Mouse (Mus musculus): ENCODE data around the gene Bloc1s6. TPM values are rescaled to one million over a fixed set of nuclear protein-coding genes. Genes with fewer than 3 reads are reported as not detected.

Bloc1s6 gene
- polyA plus RNA-seq, 1 experiment from 2014 or later: 32.2 TPM

DNA sequence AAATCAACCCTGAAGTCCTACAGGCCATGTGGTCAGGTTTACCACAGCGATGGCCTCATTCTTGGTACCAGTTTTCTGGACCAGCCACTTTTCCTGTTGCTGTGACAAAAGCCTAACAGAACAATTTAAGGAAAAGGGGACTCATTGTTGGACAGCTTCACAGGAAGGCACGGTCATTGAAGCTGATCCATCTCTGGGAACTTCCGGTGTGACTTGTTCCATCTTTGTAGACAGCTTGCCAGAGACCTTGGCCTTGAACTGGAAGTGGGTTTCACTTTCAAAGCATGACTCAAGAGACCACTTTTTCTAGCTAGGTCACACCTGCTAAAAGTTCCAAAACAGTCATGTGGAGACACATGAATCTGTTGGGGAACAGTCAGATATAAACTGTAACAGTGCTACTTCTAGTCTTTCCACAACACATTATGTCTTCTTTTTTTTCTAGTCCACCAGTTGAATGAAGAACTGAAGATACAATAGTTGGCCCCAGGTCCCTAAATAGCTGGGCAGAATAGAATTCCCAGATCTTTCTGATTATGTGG lies 21.9 kb upstream of the Bloc1s6 start:
- ATAC-seq (ENCODE audit: extremely low read depth, insufficient number of reproducible peaks, low FRiP score, low TSS enrichment): no peak
- Histone ChIP-seq H3K9me3 (no peaks in the 10 kb centered on the region), H3K27ac (replicated peaks) (no peak overlapping the region), H3K9ac (no peak overlapping the region), H3K4me1 (no peaks in the 10 kb centered on the region), H3K4me2 (no peak overlapping the region), H3K27me3 (replicated peaks) (no peaks in the 10 kb centered on the region), H3K36me3 (no peaks in the 10 kb centered on the region), H3K4me3 (no peak overlapping the region)
- WGBS: 72% methylated on average over 3 of the region's 3 CpGs

DNA sequence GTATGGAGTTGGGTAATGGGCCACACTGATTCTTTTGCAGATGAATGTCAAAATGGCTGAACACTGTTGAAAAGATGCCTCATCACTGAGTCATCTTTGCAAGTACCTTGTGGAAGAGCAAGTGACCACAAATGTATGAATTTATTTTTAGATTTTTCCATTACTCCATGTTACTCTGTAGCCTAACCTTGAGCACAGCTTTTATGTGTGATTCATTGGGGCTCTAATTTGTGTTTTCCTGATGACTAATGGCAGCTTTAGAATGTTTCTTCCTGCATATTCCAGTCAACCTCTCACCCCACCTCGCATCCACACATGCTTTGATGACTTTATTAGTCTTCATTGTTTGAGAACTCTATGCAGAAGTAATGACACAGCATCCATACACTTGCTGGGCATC lies 19.1 kb upstream of the Bloc1s6 start:
- Histone ChIP-seq H3K27me3 (replicated peaks) (0 out of 2 replicates have a peak, but pooled peaks cover 3% of the 10 kb centered on the region), H3K4me1 (no peaks in the 10 kb centered on the region), H3K9me3 (no peaks in the 10 kb centered on the region), H3K4me2 (no peak overlapping the region), H3K4me3 (no peak overlapping the region), H3K27ac (replicated peaks) (no peak overlapping the region), H3K36me3 (no peaks in the 10 kb centered on the region), H3K9ac (no peak overlapping the region)
- ATAC-seq (ENCODE audit: extremely low read depth, insufficient number of reproducible peaks, low FRiP score, low TSS enrichment): no peak
- 51% methylated on average over 1 of the region's 1 CpGs for whole genome bisulfite sequencing

DNA sequence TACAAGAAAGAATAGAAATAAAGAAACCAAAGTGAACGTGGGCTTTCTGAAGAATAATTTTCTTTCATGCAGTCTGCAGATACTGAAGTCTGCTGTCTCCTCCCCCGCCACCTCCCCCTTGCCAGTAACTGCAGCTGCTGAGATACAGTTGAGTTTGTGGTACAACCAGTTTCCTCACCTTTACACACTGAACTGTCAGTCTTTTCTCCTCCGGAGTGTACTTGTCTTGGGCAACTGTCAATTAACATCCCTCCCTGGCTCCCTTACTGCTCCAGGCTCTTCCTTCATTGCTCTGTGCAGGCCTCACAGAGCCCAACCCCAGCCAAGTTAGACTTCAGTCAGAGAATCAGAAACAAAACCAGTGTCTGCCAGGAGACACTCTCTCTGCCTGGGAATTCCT lies 17.7 kb upstream of the Bloc1s6 start:
- 0 out of 2 replicates have a peak, but pooled peaks cover 3% of the 10 kb centered on the region for H3K27me3 ChIP-seq (replicated peaks)
- no peak overlapping the region for H3K4me2 ChIP-seq
- no peaks in the 10 kb centered on the region for H3K9me3 ChIP-seq
- no peak overlapping the region for H3K9ac ChIP-seq
- no peak overlapping the region for H3K27ac ChIP-seq (replicated peaks)
- 58% methylated on average over 3 of the region's 3 CpGs for WGBS
- no peaks in the 10 kb centered on the region for H3K4me1 ChIP-seq
- no peak for ATAC-seq (ENCODE audit: extremely low read depth, insufficient number of reproducible peaks, low FRiP score, low TSS enrichment)
- H3K36me3 ChIP-seq: no peaks in the 10 kb centered on the region
- no peak overlapping the region for H3K4me3 ChIP-seq

DNA sequence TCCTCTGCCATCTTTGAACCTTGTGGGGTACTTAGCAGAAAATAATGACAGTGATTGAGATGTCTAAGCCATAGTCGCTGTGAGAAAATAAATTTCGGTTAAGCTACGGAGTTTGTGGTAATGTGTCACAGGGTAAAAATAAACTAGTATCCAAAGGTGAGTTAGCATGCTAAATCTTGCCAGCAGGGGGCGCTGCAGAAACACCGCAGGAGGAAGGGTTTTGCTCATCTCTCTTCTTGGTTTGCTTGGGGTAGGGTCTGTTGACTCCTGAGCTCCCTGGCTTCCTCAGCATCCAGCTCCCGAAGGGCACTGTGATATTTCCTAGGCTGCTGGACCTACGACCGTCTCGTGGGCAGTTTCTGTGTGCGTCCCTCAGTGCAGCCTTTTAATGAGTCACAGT lies 12.7 kb upstream of the Bloc1s6 start:
- Histone ChIP-seq H3K9me3 (no peaks in the 10 kb centered on the region), H3K4me1 (peaks cover 4% of the 10 kb centered on the region; the same call in 1 of the 2 replicates), H3K36me3 (no peaks in the 10 kb centered on the region), H3K27ac (replicated peaks) (no peak overlapping the region), H3K9ac (no peak overlapping the region), H3K4me2 (no peak overlapping the region), H3K27me3 (replicated peaks) (peaks cover 6% of the 10 kb centered on the region; the same call in 1 of the 2 replicates), H3K4me3 (no peak overlapping the region)
- ATAC-seq (ENCODE audit: extremely low read depth, insufficient number of reproducible peaks, low FRiP score, low TSS enrichment): no peak
- WGBS: 53% methylated on average over 10 of the region's 10 CpGs

DNA sequence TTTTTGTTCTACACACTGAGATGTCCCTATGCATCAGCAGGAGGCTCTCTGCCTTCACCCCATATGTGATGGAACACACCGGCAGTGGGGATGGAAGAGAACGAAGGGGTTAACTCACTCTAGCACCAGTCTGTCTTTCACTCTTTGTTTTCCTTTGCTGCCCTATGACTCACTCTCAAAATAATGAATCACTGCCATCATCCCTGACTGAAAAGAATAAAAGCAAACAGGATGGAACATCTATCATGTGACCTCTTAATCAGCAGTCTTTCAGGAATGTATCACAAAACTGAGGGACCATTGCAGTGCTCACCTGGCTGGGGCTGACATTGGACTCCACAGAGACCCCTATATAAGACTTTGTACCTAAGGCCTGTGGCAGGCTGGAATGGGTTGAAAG lies 6.8 kb upstream of the Bloc1s6 start:
- 64% methylated on average over 2 of the region's 2 CpGs for WGBS
- H3K4me1 ChIP-seq: 0 out of 2 replicates have a peak, but pooled peaks cover under 1% of the 10 kb centered on the region
- no peak for ATAC-seq (ENCODE audit: extremely low read depth, insufficient number of reproducible peaks, low FRiP score, low TSS enrichment)

DNA sequence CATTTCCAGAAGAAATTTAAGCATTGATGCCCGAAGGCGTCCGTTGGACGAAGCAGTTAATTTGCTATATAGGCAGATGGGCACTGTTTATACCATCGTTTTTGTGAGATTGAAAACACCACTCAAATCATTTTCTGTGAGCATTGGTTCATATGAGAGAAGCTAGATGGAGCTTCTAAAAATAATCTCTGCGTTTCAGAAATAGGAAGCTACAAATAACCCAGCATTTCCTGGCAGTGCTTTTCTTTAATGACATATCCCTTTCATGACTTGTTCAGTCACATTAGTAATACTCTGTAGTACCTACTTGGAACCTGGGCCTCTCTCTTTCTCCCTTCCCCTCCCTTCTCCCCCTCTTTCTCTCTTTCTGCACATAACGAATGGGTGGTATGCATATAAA lies 720 bp downstream of the Bloc1s6 start:
- H3K9ac ChIP-seq: peak overlapping the region; percentile 96
- peaks cover 18% of the 10 kb centered on the region for H3K27me3 ChIP-seq (replicated peaks)
- peaks cover 10% of the 10 kb centered on the region for H3K4me1 ChIP-seq
- H3K9me3 ChIP-seq: no peaks in the 10 kb centered on the region
- ATAC-seq (ENCODE audit: extremely low read depth, insufficient number of reproducible peaks, low FRiP score, low TSS enrichment): no peak
- WGBS: 30% methylated on average over 7 of the region's 7 CpGs
- peaks cover 18% of the 10 kb centered on the region for H3K36me3 ChIP-seq
- H3K4me2 ChIP-seq: peak overlapping the region; percentile 84
- peak overlapping the region; percentile 95; the same call in 1 of the 2 replicates for H3K27ac ChIP-seq (replicated peaks)
- H3K4me3 ChIP-seq: peak overlapping the region; percentile 93

More for the DNA sequence above, 6.8 kb upstream of the Bloc1s6 start:
- Histone ChIP-seq H3K4me3 (no peak overlapping the region), H3K9ac (no peak overlapping the region), H3K9me3 (no peaks in the 10 kb centered on the region), H3K27ac (replicated peaks) (no peak overlapping the region), H3K36me3 (no peaks in the 10 kb centered on the region), H3K27me3 (replicated peaks) (peaks cover 35% of the 10 kb centered on the region), H3K4me2 (no peak overlapping the region)

DNA sequence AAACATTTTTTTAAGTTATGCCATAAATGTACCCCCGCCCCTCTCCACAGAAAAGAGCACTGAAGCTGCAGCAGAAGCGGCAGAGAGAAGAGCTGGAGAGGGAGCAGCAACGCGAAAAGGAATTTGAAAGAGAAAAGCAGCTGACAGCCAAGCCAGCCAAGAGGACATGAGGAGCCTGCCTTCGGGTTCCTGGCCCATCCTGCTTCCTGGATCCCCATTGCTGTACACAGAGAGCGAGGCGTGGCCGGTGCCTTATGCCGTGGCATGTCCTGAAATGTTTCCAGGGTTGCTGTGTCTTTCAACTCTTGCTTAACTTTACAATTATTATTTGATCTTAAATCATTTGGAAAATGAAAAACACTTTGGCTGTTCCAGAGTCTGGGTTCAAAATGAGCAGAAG lies 8.2 kb downstream of the Bloc1s6 start:
- Histone ChIP-seq H3K4me3 (no peak overlapping the region), H3K27me3 (replicated peaks) (no peaks in the 10 kb centered on the region), H3K4me2 (no peak overlapping the region), H3K36me3 (peaks cover 71% of the 10 kb centered on the region), H3K27ac (replicated peaks) (no peak overlapping the region), H3K9ac (no peak overlapping the region), H3K4me1 (no peaks in the 10 kb centered on the region), H3K9me3 (no peaks in the 10 kb centered on the region)
- ATAC-seq (ENCODE audit: extremely low read depth, insufficient number of reproducible peaks, low FRiP score, low TSS enrichment): no peak
- WGBS: 80% methylated on average over 9 of the region's 9 CpGs

DNA sequence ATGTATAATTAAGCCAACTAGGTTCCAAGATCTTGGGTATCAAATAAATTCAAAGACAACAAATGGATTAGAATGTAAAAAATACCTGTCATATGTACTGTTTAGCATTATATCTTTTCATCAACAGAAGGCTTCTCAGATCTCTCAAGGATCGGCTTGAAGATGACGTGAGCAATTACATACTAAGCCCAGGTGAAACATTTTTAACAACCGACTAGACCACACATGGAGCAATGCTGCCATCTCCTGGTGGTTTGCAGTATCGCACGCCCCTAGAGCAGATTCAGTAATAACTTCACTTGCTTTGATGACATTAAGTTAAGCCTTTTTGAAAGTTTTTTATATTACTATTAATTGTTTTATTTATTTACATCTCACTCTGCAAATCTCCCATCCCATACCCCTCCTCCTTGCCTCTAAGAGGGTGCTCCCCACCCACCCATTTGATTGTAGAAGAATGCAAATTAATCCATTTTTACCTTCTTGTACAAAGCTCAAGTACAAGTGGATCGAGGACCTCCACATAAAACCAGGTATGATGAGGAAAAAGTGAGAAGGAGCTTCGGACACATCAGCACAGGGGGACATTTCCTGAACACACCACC lies 15.5 kb downstream of the Bloc1s6 start:
- Histone ChIP-seq H3K4me1 (no peaks in the 10 kb centered on the region), H3K4me2 (no peak overlapping the region), H3K27me3 (replicated peaks) (peaks cover 9% of the 10 kb centered on the region; the same call in 1 of the 2 replicates), H3K9ac (no peak overlapping the region), H3K27ac (replicated peaks) (no peak overlapping the region), H3K36me3 (peaks cover 6% of the 10 kb centered on the region; the same call in 1 of the 2 replicates), H3K9me3 (no peaks in the 10 kb centered on the region), H3K4me3 (no peak overlapping the region)
- ATAC-seq (ENCODE audit: extremely low read depth, insufficient number of reproducible peaks, low FRiP score, low TSS enrichment): no peak
- 11% methylated on average over 7 of the region's 7 CpGs for WGBS

DNA sequence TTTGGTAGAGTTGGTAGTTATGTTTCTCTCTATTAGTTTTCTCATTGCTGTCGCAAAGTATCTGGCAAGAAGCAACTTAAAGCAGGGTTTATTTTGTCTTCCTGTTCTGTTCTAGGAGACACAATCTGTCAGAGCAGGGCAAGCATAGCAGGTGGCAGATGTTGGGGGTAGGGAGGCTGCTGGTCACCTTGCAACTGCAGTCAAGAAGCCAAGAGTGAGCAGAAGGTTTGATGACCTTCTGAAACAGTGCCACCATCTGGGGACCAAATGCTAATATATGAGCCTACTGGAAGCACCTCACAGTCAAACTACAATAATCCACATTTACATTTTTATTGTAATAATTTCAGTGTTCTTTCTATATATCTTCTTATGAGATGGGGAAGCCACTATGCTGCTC lies 21.5 kb downstream of the Bloc1s6 start:
- Histone ChIP-seq H3K27ac (replicated peaks) (no peak overlapping the region), H3K36me3 (no peaks in the 10 kb centered on the region), H3K4me3 (no peak overlapping the region), H3K9ac (no peak overlapping the region), H3K4me1 (no peaks in the 10 kb centered on the region), H3K27me3 (replicated peaks) (peaks cover 16% of the 10 kb centered on the region), H3K9me3 (no peaks in the 10 kb centered on the region), H3K4me2 (no peak overlapping the region)
- no peak for ATAC-seq (ENCODE audit: extremely low read depth, insufficient number of reproducible peaks, low FRiP score, low TSS enrichment)
- 77% methylated on average over 1 of the region's 1 CpGs for WGBS

GRCm38 (mm10) chr2:122762991-122763390 lies 24.7 kb downstream of the Bloc1s6 start:
- no peak overlapping the region for H3K9ac ChIP-seq
- no peaks in the 10 kb centered on the region for H3K9me3 ChIP-seq
- peaks cover 31% of the 10 kb centered on the region for H3K27me3 ChIP-seq (replicated peaks)
- no peak for ATAC-seq (ENCODE audit: extremely low read depth, insufficient number of reproducible peaks, low FRiP score, low TSS enrichment)
- WGBS: 51% methylated on average over 3 of the region's 3 CpGs
- no peak overlapping the region for H3K4me2 ChIP-seq
- no peaks in the 10 kb centered on the region for H3K36me3 ChIP-seq
- no peak overlapping the region for H3K27ac ChIP-seq (replicated peaks)
- peaks cover 4% of the 10 kb centered on the region for H3K4me1 ChIP-seq
- no peak overlapping the region for H3K4me3 ChIP-seq

- no peak overlapping the region; the same call in 1 of the 2 replicates for H3K9ac ChIP-seq
- no peak for ATAC-seq (ENCODE audit: extremely low read depth, insufficient number of reproducible peaks, low FRiP score, low TSS enrichment)
- H3K4me1 ChIP-seq: peaks cover 4% of the 10 kb centered on the region
- H3K4me2 ChIP-seq: peak overlapping the region; percentile 93
- no peaks in the 10 kb centered on the region for H3K36me3 ChIP-seq
- peak overlapping the region; percentile 63 for H3K4me3 ChIP-seq
- peaks cover 31% of the 10 kb centered on the region for H3K27me3 ChIP-seq (replicated peaks)
- 56% methylated on average over 6 of the region's 6 CpGs for WGBS
- no peak overlapping the region for H3K27ac ChIP-seq (replicated peaks)
- no peaks in the 10 kb centered on the region for H3K9me3 ChIP-seq
Observed at GRCm38 (mm10) chr2:122764526-122764925, 26.2 kb downstream of the Bloc1s6 start.

Data from heart, embryonic 13.5 days (tissue).